Mouse (Mus musculus): ENCODE results near the gene Ppcs. TPM values are rescaled to one million over a fixed set of nuclear protein-coding genes. Genes with fewer than 3 reads are reported as not detected.

Gene Ppcs
- polyA plus RNA-seq, 1 experiment from 2014 or later: 28.3 TPM

- Histone ChIP-seq H3K9ac (no peak overlapping the region), H3K36me3 (no peaks in the 10 kb centered on the region), H3K27me3 (no peaks in the 10 kb centered on the region), H3K9me3 (no peaks in the 10 kb centered on the region), H3K4me3 (no peak overlapping the region), H3K4me2 (no peak overlapping the region), H3K27ac (no peak overlapping the region), H3K4me1 (no peaks in the 10 kb centered on the region)
- WGBS: 85% methylated on average over 6 of the region's 6 CpGs
- ATAC-seq (ENCODE audit: insufficient number of reproducible peaks, insufficient read depth, low FRiP score, low TSS enrichment, low read depth): no peak
Measured at GRCm38 (mm10) chr4:119369460-119369859, 52.8 kb downstream of the Ppcs start.

Other genes with a start within 250 kb of the Ppcs start
- gene Zfp691, start 248.2 kb downstream of the Ppcs start, polyA plus RNA-seq (2015; fragmentation: Nextera tagmentation; extraction: Ambion mirVana): 7.3 and 8.5 TPM in 2 replicates
- gene Ermap, start 232.4 kb downstream of the Ppcs start, polyA plus RNA-seq (2015; fragmentation: Nextera tagmentation; extraction: Ambion mirVana): 2.6 and 5.4 TPM in 2 replicates
- gene Svbp, start 227.1 kb downstream of the Ppcs start, polyA plus RNA-seq (2015; fragmentation: Nextera tagmentation; extraction: Ambion mirVana): 199 and 212 TPM in 2 replicates
- gene Tmem269, start 204.2 kb downstream of the Ppcs start, polyA plus RNA-seq (2015; fragmentation: Nextera tagmentation; extraction: Ambion mirVana): not detected in 2 replicates
- 33.0 and 40.7 TPM in 2 replicates for gene AU022252, start 189.7 kb downstream of the Ppcs start, polyA plus RNA-seq (2015; fragmentation: Nextera tagmentation; extraction: Ambion mirVana)
- 58.0 and 64.9 TPM in 2 replicates for gene P3h1, start 189.5 kb downstream of the Ppcs start, polyA plus RNA-seq (2015; fragmentation: Nextera tagmentation; extraction: Ambion mirVana)
- 0.24 TPM in 1 of 2 replicates, not detected in the other for gene Cldn19, start 167.0 kb downstream of the Ppcs start, polyA plus RNA-seq (2015; fragmentation: Nextera tagmentation; extraction: Ambion mirVana)
- 680 and 805 TPM in 2 replicates for gene Ybx1, start 127.8 kb downstream of the Ppcs start, polyA plus RNA-seq (2015; fragmentation: Nextera tagmentation; extraction: Ambion mirVana)
- 103 and 125 TPM in 2 replicates for gene Ppih, start 101.9 kb downstream of the Ppcs start, polyA plus RNA-seq (2015; fragmentation: Nextera tagmentation; extraction: Ambion mirVana)
- gene Ccdc30, start 6.9 kb downstream of the Ppcs start, polyA plus RNA-seq (2015; fragmentation: Nextera tagmentation; extraction: Ambion mirVana): 5.0 and 6.4 TPM in 2 replicates
- gene Zmynd12, start 394 bp upstream of the Ppcs start, polyA plus RNA-seq (2015; fragmentation: Nextera tagmentation; extraction: Ambion mirVana): 0.63 TPM in 1 of 2 replicates, not detected in the other
- 0.61 and 1.2 TPM in 2 replicates for gene Rimkla, start 70.2 kb upstream of the Ppcs start, polyA plus RNA-seq (2015; fragmentation: Nextera tagmentation; extraction: Ambion mirVana)
- gene Foxj3, start 114.6 kb upstream of the Ppcs start, polyA plus RNA-seq (2015; fragmentation: Nextera tagmentation; extraction: Ambion mirVana): 27.1 and 29.6 TPM in 2 replicates
- 5.1 and 5.7 TPM in 2 replicates for gene Frg2f1, start 117.1 kb upstream of the Ppcs start, polyA plus RNA-seq (2015; fragmentation: Nextera tagmentation; extraction: Ambion mirVana)
- 2.6 TPM in 1 of 2 replicates, not detected in the other for gene Guca2a, start 215.3 kb upstream of the Ppcs start, polyA plus RNA-seq (2015; fragmentation: Nextera tagmentation; extraction: Ambion mirVana)
- gene Guca2b, start 236.5 kb upstream of the Ppcs start, polyA plus RNA-seq (2015; fragmentation: Nextera tagmentation; extraction: Ambion mirVana): 3.5 TPM in 1 of 2 replicates, not detected in the other

Data from embryonic facial prominence, embryonic 13.5 days (tissue).